Mouse (Mus musculus) thymus, adult 2 months (tissue): ENCODE results near the gene Vsnl1.

ENCODE experiments used
- CTCF ChIP-seq: fragments of 200-500 bp; IDR thresholded peaks from 2 replicates; pipeline ENCODE4 v1.5.1; 2012; ENCODE audit warnings: mild to moderate bottlenecking, control low read depth, low read length, moderate library complexity, borderline replicate concordance; ENCODE audit not compliant: control insufficient read depth, poor library complexity, insufficient read depth; ENCODE audit errors: extremely low read depth
- POLR2A ChIP-seq: fragments of 200-500 bp; IDR thresholded peaks from 2 replicates; pipeline ENCODE4 v1.6.1; 2012; ENCODE audit warnings: mild to moderate bottlenecking, low read length, control low read depth, moderate library complexity; ENCODE audit not compliant: control insufficient read depth, poor library complexity, insufficient read depth; ENCODE audit errors: extremely low read depth

GRCm38 (mm10) chr12:11300858-11301257, 135.6 kb downstream of the Vsnl1 start:
- no peak for TF ChIP-seq POLR2A
- TF ChIP-seq CTCF, result no peak
